Mouse (Mus musculus) cerebellum, adult 2 months (tissue): Measurements from ENCODE around the gene Piwil4.

Experiments
- CTCF ChIP-seq: fragments of 200-500 bp; IDR thresholded peaks from 2 replicates; pipeline ENCODE4 v1.5.1; 2011; ENCODE audit warnings: low read depth, mild to moderate bottlenecking, control low read depth, low read length, moderate library complexity, borderline replicate concordance; ENCODE audit not compliant: insufficient read depth
- POLR2A ChIP-seq: fragments of 200-500 bp; IDR thresholded peaks from 2 replicates; pipeline ENCODE4 v1.6.1; 2011; ENCODE audit warnings: low read length, control low read depth, borderline replicate concordance; ENCODE audit not compliant: insufficient read depth

- peak; percentile 20; the same call in 1 of the 2 replicates for TF ChIP-seq CTCF
- no peak for TF ChIP-seq POLR2A
These were observed 24.2 kb upstream of the Piwil4 start for GRCm38 (mm10) chr9:14764765-14765164.
